Mouse (Mus musculus) lung, postnatal 0 days (tissue): Measurements from ENCODE around the gene Camk1d.

Experiments used
- CTCF ChIP-seq: IDR thresholded peaks from 2 replicates; pipeline ENCODE4 v1.5.1; 2016; ENCODE audit warnings: antibody characterized with exemption, mild to moderate bottlenecking
- EP300 ChIP-seq: IDR thresholded peaks from 2 replicates; pipeline ENCODE4 v1.6.1; 2016; ENCODE audit warnings: antibody characterized with exemption, mild to moderate bottlenecking, control low read depth

DNA sequence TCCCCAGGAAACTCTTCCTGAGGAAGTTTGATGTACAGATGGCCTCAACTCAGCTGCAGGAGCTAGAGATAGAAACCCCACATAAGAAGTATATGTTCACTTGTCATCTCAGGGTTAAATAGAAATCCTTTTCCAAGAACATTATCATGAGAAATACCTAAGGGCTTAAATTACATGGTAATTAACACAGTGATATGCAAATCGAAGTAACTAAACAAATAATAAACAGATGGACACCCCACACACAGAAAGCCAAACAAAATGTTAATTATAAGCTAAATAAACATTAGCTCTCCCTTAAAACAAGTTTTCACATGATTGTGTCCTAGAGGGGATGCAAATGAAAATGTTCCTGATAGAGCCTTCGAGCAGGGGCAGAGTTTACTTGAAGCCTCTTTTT lies 246.8 kb downstream of the Camk1d start:
- TF ChIP-seq CTCF (no peak), EP300 (no peak)
